Mouse (Mus musculus): ENCODE measurements around the gene Spata5. TPM values are rescaled to one million over a fixed set of nuclear protein-coding genes. Genes with fewer than 3 reads are reported as not detected.
A peak's percentile ranks its signal among the peaks of the same experiment; 100 is the strongest.
"Not testable (repeated sequence)": the region's sequence is repeated elsewhere in the genome, so short reads cannot be mapped to it uniquely, and the experiment has no call there.

Spata5 gene
- total RNA-seq, 2 experiments from 2014 or later: 12.0 to 17.3 TPM

- no peak for DNase-seq
Observed at GRCm38 (mm10) chr3:37569661-37570566, 150.2 kb downstream of the Spata5 start.

- DNase-seq: no peak
Observed at GRCm38 (mm10) chr3:37571633-37572032, 151.9 kb downstream of the Spata5 start.

GRCm38 (mm10) chr3:37572066-37572465 lies 152.4 kb downstream of the Spata5 start:
- DNase-seq: no peak

- no peak for DNase-seq
Observed at GRCm38 (mm10) chr3:37576840-37577239, 157.1 kb downstream of the Spata5 start.

- no peak for DNase-seq
Observed at GRCm38 (mm10) chr3:37577706-37578105, 158.0 kb downstream of the Spata5 start.

GRCm38 (mm10) chr3:37584576-37584975 lies 164.9 kb downstream of the Spata5 start:
- DNase-seq: no peak

GRCm38 (mm10) chr3:37585967-37586730 lies 166.5 kb downstream of the Spata5 start:
- peak; percentile 63 to 70 for DNase-seq

- DNase-seq: peak; percentile 25 to 50
Observed at GRCm38 (mm10) chr3:37586731-37587578, 167.3 kb downstream of the Spata5 start.

- DNase-seq: peak; percentile 30 to 60
Observed at GRCm38 (mm10) chr3:37595721-37596120, 176.0 kb downstream of the Spata5 start.

- no peak for DNase-seq
Observed at GRCm38 (mm10) chr3:37596519-37596918, 176.8 kb downstream of the Spata5 start.

- DNase-seq: no peak
Observed at GRCm38 (mm10) chr3:37597200-37597599, 177.5 kb downstream of the Spata5 start.

GRCm38 (mm10) chr3:37599641-37600040 lies 179.9 kb downstream of the Spata5 start:
- DNase-seq: not testable (repeated sequence)

- no peak for DNase-seq
Observed at GRCm38 (mm10) chr3:37602356-37602755, 182.7 kb downstream of the Spata5 start.

GRCm38 (mm10) chr3:37602890-37603289 lies 183.2 kb downstream of the Spata5 start:
- DNase-seq: no peak

GRCm38 (mm10) chr3:37603541-37603940 lies 183.8 kb downstream of the Spata5 start:
- no peak for DNase-seq

- peak; percentile 36 to 70 for DNase-seq
Observed at GRCm38 (mm10) chr3:37604976-37605875, 185.5 kb downstream of the Spata5 start.

- peak; percentile 54 to 56 for DNase-seq
Observed at GRCm38 (mm10) chr3:37605876-37606238, 186.2 kb downstream of the Spata5 start.

- DNase-seq: no peak
Observed at GRCm38 (mm10) chr3:37608926-37609325, 189.2 kb downstream of the Spata5 start.

GRCm38 (mm10) chr3:37610670-37611069 lies 191.0 kb downstream of the Spata5 start:
- DNase-seq: no peak

- DNase-seq: peak; percentile 47 to 71
Observed at GRCm38 (mm10) chr3:37613722-37614121, 194.0 kb downstream of the Spata5 start.

Measured in heart, adult 18-20 months (tissue).